Mouse (Mus musculus) stomach, embryonic 16.5 days (tissue): ENCODE data around the gene Emc3. TPM values are rescaled to one million over a fixed set of nuclear protein-coding genes. Genes with fewer than 3 reads are reported as not detected.

ENCODE experiments used
- ATAC-seq: fragments of 200-750 bp; cut with Nextera tagmentation; 2 replicates; pipeline ENCODE4 v1.8.0; 2017; ENCODE audit warnings: moderate number of reproducible peaks, moderate TSS enrichment; ENCODE audit not compliant: insufficient read depth, low FRiP score
- H3K27ac ChIP-seq: fragments of 300-500 bp; sonication (generic); 2 replicates; pipeline ENCODE4 v1.5.1; 2014; ENCODE audit warnings: low read length
- H3K27me3 ChIP-seq: fragments of 300-500 bp; sonication (generic); 2 replicates; pipeline ENCODE4 v1.6.1; 2014; ENCODE audit warnings: low read length, control low read depth, mixed read lengths; ENCODE audit not compliant: control insufficient read depth, insufficient read depth
- H3K36me3 ChIP-seq: fragments of 300-500 bp; sonication (generic); 2 replicates; pipeline ENCODE4 v1.6.1; 2014; ENCODE audit warnings: low read length; ENCODE audit not compliant: control insufficient read depth, insufficient read depth
- H3K4me1 ChIP-seq: fragments of 300-500 bp; sonication (generic); 2 replicates; pipeline ENCODE4 v1.6.1; 2014; ENCODE audit warnings: low read length, control low read depth, mixed read lengths; ENCODE audit not compliant: control insufficient read depth, insufficient read depth
- H3K4me2 ChIP-seq: fragments of 300-500 bp; sonication (generic); 2 replicates; pipeline ENCODE4 v1.6.1; 2014; ENCODE audit warnings: low read depth, low read length, mixed read lengths
- H3K4me3 ChIP-seq: fragments of 300-500 bp; sonication (generic); replicated peaks from 2 replicates; pipeline ENCODE4 v1.5.1; 2014; ENCODE audit warnings: mild to moderate bottlenecking, low read length
- H3K9ac ChIP-seq: fragments of 300-500 bp; sonication (generic); 2 replicates; pipeline ENCODE4 v1.6.1; 2014; ENCODE audit warnings: low read length
- H3K9me3 ChIP-seq: fragments of 300-500 bp; sonication (generic); replicated peaks from 2 replicates; pipeline ENCODE4 v1.6.1; 2016; ENCODE audit warnings: low read length, control low read depth; ENCODE audit not compliant: control insufficient read depth
- WGBS: fragments of 180-500 bp; shearing (Covaris S2); extraction: QIAGEN DNeasy Blood & Tissue Kit; methylation state at CpG from one replicate; pipeline ENCODE4 v1.1.7; 2014; 5-methylcytosine and 5-hydroxymethylcytosine counted together
- microRNA-seq: library from miRNA; unstranded; fragments of <30 nt; microRNA quantifications from one replicate; pipeline ENCODE4, GENCODE M21; 2016
- polyA plus RNA-seq: library from polyadenylated mRNA; unstranded; fragments of >200 nt; fragmentation: Nextera tagmentation; extraction: Ambion mirVana; gene quantifications from 2 replicates; pipeline ENCODE4 v1.2.1, GENCODE M21; 2015

Emc3 gene
- polyA plus RNA-seq, 1 experiment from 2014 or later = 97.6 TPM

DNA sequence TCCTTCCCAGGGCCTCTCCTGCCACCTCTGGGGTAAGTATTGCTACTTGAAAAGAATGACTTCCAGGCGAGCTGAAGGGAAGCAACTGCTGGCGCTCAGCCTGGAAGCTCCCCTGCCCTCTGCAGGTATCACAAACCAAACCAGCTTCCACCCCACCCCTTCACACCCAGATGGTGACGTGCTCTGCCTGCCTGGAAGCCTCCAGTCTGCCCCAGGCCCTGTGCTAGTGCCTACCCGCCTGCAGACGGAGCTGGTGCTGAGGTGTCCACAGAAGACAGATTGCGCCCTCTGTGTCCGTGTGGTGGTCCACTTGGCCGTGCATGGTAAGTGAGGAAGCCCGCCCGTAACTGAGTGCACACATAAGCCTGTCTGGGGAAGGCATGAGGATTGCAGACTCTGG is 59.4 kb downstream of the Emc3 start:
- Histone ChIP-seq H3K27me3 (no peaks in the 10 kb centered on the region), H3K4me1 (peaks cover 20% of the 10 kb centered on the region), H3K36me3 (no peaks in the 10 kb centered on the region), H3K9me3 (no peaks in the 10 kb centered on the region), H3K27ac (peak overlapping the region; percentile 93), H3K4me3 (peak overlapping the region; percentile 49), H3K4me2 (peak overlapping the region; percentile 74), H3K9ac (peak overlapping the region; percentile 83)
- ATAC-seq = peak; percentile 52; the same call in 1 of the 2 replicates
- WGBS = 64% methylated on average over 10 of the region's 10 CpGs

DNA sequence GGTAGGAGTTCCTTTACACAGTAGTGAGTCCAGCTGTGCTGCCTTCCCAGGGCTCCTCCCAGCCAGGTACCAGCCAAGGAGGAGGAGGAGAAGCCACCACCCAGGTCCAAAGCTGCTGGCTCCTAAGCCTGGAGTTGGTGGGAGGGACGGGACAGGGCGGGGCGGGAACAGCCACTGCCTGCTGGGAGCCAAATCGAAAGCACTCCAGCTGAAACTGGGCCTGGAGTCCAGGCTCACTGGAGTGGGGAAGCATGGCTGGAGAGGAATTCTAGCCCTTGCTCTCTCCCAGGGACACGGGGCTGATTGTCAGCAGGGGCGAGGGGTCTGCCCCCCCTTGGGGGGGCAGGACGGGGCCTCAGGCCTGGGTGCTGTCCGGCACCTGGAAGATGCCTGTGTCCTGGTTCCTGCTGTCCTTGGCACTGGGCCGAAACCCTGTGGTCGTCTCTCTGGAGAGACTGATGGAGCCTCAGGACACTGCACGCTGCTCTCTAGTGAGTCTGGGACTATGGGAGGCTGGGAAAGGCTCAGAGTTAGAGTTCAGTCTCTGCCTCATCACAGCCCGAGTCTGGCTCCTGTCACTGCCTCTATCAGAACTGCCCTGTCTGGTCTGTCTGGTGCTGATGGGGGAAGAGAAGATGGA is 60.0 kb downstream of the Emc3 start, which contains the start of gene Il17rc:
Il17rc (plus strand) TSS at position 131 of the 640 bp plus-strand sequence.
- Histone ChIP-seq H3K27me3 (no peaks in the 10 kb centered on the region), H3K36me3 (no peaks in the 10 kb centered on the region), H3K4me2 (peak within 1 kb of the TSS; percentile 74), H3K4me1 (peaks cover 20% of the 10 kb centered on the region), H3K9me3 (no peaks in the 10 kb centered on the region), H3K4me3 (peak within 1 kb of the TSS; percentile 49), H3K9ac (peak within 1 kb of the TSS; percentile 83), H3K27ac (peak within 1 kb of the TSS; percentile 93)
- WGBS = 22% methylated on average over 12 of the region's 12 CpGs
- peak; percentile 78 for ATAC-seq

DNA sequence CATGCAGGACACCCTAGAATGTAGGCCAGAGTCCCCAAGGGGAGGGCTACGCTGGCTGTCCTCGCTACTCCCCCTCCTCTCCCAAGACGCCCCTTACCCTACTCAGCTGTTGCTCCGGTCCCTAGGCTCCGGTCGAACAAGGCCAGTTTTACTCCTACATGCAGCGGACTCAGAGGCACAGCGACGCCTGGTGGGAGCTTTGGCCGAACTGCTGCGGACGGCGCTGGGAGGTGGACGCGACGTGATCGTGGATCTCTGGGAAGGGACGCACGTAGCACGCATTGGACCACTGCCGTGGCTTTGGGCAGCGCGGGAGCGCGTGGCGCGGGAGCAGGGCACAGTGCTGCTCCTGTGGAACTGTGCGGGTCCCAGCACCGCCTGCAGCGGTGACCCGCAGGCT is 62.0 kb downstream of the Emc3 start:
- Histone ChIP-seq H3K4me2 (peak overlapping the region; percentile 63), H3K4me1 (peaks cover 20% of the 10 kb centered on the region), H3K4me3 (peak overlapping the region; percentile 39), H3K9ac (peak overlapping the region; percentile 38), H3K27ac (no peak overlapping the region), H3K9me3 (no peaks in the 10 kb centered on the region), H3K36me3 (no peaks in the 10 kb centered on the region), H3K27me3 (no peaks in the 10 kb centered on the region)
- peak; percentile 74; the same call in 1 of the 2 replicates for ATAC-seq
- 2% methylated on average over 31 of the region's 31 CpGs for WGBS

DNA sequence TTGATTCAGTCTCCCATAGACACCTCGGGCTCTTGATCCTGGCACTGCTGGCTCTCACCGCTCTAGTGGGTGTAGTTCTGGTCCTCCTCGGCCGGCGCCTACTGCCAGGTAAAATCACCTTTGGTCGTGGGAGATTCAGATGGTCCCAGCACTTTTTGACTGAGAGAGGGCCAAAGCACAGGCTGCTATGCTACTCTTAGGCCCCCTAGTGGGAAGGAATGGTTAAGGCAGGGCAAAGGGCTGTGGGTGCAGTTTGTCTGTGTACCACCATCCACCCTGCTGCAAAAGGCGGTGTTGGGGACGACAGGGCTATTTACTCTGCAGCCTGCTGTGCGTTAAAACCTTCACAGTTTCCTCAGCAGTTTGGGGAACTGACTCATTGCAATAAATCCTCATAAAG is 62.4 kb downstream of the Emc3 start:
- no peak overlapping the region for H3K27ac ChIP-seq

DNA sequence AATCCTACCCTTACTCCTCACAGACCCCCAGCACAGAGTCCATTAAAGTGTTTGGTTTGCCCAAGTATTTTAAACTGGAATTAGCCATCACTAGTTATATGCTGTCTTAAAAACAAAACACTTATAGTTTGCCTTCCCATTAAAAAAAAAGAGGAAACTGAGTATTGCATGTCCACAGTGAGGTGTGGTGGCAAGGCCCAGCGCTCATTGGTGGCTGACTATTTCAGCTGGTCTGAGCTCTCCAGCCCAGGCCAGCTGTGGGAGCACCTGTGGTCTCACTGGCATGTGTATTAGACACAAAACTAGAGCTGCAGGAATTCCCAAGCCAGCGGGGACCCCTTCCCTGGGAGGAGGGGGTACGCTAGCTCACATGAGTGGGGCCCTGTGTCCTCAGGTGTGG is 62.9 kb downstream of the Emc3 start:
- 71% methylated on average over 3 of the region's 3 CpGs for WGBS
- H3K4me1 ChIP-seq = peaks cover 20% of the 10 kb centered on the region
- H3K9me3 ChIP-seq = no peaks in the 10 kb centered on the region
- peak overlapping the region; percentile 63; the same call in 1 of the 2 replicates for H3K4me2 ChIP-seq
- no peak overlapping the region for H3K4me3 ChIP-seq
- ATAC-seq = no peak
- no peaks in the 10 kb centered on the region for H3K27me3 ChIP-seq
- no peaks in the 10 kb centered on the region for H3K36me3 ChIP-seq
- H3K27ac ChIP-seq = no peak overlapping the region
- peak overlapping the region; percentile 38 for H3K9ac ChIP-seq

More for the DNA sequence above, 62.4 kb downstream of the Emc3 start:
- H3K4me3 ChIP-seq = peak overlapping the region; percentile 39
- no peaks in the 10 kb centered on the region for H3K27me3 ChIP-seq
- peak overlapping the region; percentile 63 for H3K4me2 ChIP-seq
- no peaks in the 10 kb centered on the region for H3K36me3 ChIP-seq
- WGBS = 5% methylated on average over 9 of the region's 9 CpGs
- H3K4me1 ChIP-seq = peaks cover 20% of the 10 kb centered on the region
- H3K9ac ChIP-seq = peak overlapping the region; percentile 38
- no peaks in the 10 kb centered on the region for H3K9me3 ChIP-seq
- ATAC-seq = peak; percentile 35; the same call in 1 of the 2 replicates

DNA sequence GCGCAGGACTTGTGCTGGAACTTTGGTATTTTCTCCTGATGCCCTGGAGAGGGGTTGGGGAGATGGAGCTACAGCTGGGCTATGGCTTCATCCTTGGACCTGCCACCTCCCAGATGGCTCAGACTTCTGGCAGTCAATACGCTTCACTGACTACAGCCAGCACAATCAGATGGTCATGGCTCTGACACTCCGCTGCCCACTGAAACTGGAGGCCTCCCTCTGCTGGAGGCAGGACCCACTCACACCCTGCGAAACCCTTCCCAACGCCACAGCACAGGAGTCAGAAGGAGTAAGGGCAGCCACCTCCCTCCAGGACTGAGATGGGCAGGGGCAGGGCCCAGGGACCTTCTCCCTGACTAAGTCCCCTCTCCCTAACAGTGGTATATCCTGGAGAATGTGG is 65.8 kb downstream of the Emc3 start:
- Histone ChIP-seq H3K4me3 (no peak overlapping the region), H3K36me3 (no peaks in the 10 kb centered on the region), H3K27me3 (no peaks in the 10 kb centered on the region), H3K27ac (no peak overlapping the region), H3K4me2 (no peak overlapping the region), H3K9me3 (no peaks in the 10 kb centered on the region), H3K4me1 (peaks cover under 1% of the 10 kb centered on the region), H3K9ac (no peak overlapping the region; the same call in 1 of the 2 replicates)
- no peak for ATAC-seq
- 55% methylated on average over 5 of the region's 5 CpGs for WGBS

Small RNAs within 50 kb of the gene (microRNA-seq; reads per million reads assigned to microRNA genes)
- not detected for gene Gm23365

Other genes starting within 250 kb of the Emc3 start
- gene Cpne9, start 249.3 kb downstream of the Emc3 start, polyA plus RNA-seq = 0.06 TPM in 1 of 2 replicates, not detected in the other
- gene Brpf1, start 224.5 kb downstream of the Emc3 start, polyA plus RNA-seq = 12.9 and 13.6 TPM in 2 replicates
- gene Ogg1, start 204.7 kb downstream of the Emc3 start, polyA plus RNA-seq = 12.0 and 12.6 TPM in 2 replicates
- gene Camk1, start 187.7 kb downstream of the Emc3 start, polyA plus RNA-seq = 82.5 and 87.8 TPM in 2 replicates
- 39.6 and 44.9 TPM in 2 replicates for gene Tada3, start 153.8 kb downstream of the Emc3 start, polyA plus RNA-seq
- gene Arpc4, start 153.5 kb downstream of the Emc3 start, polyA plus RNA-seq = 377 and 396 TPM in 2 replicates
- 4.0 and 4.6 TPM in 2 replicates for gene Ttll3, start 142.4 kb downstream of the Emc3 start, polyA plus RNA-seq
- 14.7 and 16.1 TPM in 2 replicates for gene Rpusd3, start 112.3 kb downstream of the Emc3 start, polyA plus RNA-seq
- 3.6 and 4.2 TPM in 2 replicates for gene Cidec, start 95.9 kb downstream of the Emc3 start, polyA plus RNA-seq
- gene Jagn1, start 89.1 kb downstream of the Emc3 start, polyA plus RNA-seq = 86.0 and 88.5 TPM in 2 replicates
- 21.1 and 28.9 TPM in 2 replicates for gene Il17re, start 73.2 kb downstream of the Emc3 start, polyA plus RNA-seq
- 36.8 and 45.0 TPM in 2 replicates for gene Il17rc, start 60.2 kb downstream of the Emc3 start, polyA plus RNA-seq
- gene Creld1, start 48.4 kb downstream of the Emc3 start, polyA plus RNA-seq = 22.9 and 23.9 TPM in 2 replicates
- 0.19 and 0.52 TPM in 2 replicates for gene Prrt3, start 29.7 kb downstream of the Emc3 start, polyA plus RNA-seq
- 7.8 and 8.8 TPM in 2 replicates for gene Fancd2, start within 50 bp of the Emc3 start, polyA plus RNA-seq
- 0.18 TPM in 1 of 2 replicates, not detected in the other for gene Fancd2os, start 69.1 kb upstream of the Emc3 start, polyA plus RNA-seq
- gene Brk1, start 73.1 kb upstream of the Emc3 start, polyA plus RNA-seq = 204 and 207 TPM in 2 replicates
- gene Vhl, start 92.3 kb upstream of the Emc3 start, polyA plus RNA-seq = 34.4 and 35.9 TPM in 2 replicates
- 9.3 and 12.0 TPM in 2 replicates for gene Irak2, start 106.8 kb upstream of the Emc3 start, polyA plus RNA-seq
- gene Tatdn2, start 165.4 kb upstream of the Emc3 start, polyA plus RNA-seq = 0.58 and 0.72 TPM in 2 replicates
- gene Ghrl, start 188.2 kb upstream of the Emc3 start, polyA plus RNA-seq = 40.7 and 53.2 TPM in 2 replicates
- 244 TPM in 2 replicates for gene Sec13, start 209.1 kb upstream of the Emc3 start, polyA plus RNA-seq